Mouse (Mus musculus) inflammation-experienced regulatory T-cells, adult 16 weeks (primary cell): Measurements from ENCODE around the gene Gucy1b2. TPM values are rescaled to one million over a fixed set of nuclear protein-coding genes. Genes with fewer than 3 reads are reported as not detected.

Experiments
- polyA plus RNA-seq: library from polyadenylated mRNA; unstranded; fragments of 100-300 nt; shearing (Covaris generic); gene quantifications from one replicate; pipeline ENCODE4 v1.2.1, GENCODE M21; 2017

Gucy1b2 gene
- not detected for polyA plus RNA-seq

DNA sequence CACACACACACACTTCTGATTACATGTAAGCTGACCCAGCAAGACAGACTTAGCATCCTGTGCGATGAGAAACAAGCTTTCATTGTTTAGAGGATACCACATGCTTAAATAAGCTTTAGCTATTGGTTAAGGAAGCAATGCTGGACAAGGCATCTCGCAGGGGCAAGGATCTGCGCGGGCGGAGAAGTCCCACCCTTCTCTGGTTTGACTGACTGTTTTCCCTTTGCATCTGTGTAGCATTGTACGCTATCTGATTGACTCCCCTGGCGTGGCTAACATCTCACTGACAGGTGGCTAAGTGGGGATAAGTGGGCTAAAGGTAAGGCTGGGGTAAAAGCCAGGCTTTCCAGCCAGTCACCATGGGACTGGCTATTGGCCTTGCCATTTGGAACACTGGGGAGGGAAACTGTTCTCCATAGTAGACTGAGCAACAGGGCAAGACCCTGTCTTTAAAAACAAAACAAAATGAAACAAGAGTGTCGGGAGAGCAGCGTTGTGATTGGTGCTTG, at the start of gene Gucy1b2:
Gene Gucy1b2, minus strand, starts transcription at position 51 of the 509 bp plus-strand sequence.

Other genes starting within 250 kb of the Gucy1b2 start
- gene Rnaseh2b, start 163.7 kb downstream of the Gucy1b2 start, polyA plus RNA-seq = 41.8 TPM
- 0.22 TPM for gene Dleu7, start 163.2 kb downstream of the Gucy1b2 start, polyA plus RNA-seq
- not detected for gene Fam124a, start 99.4 kb upstream of the Gucy1b2 start, polyA plus RNA-seq
- gene Gm4131, start 110.6 kb upstream of the Gucy1b2 start, polyA plus RNA-seq = not detected
- not detected for gene Serpine3, start 207.4 kb upstream of the Gucy1b2 start, polyA plus RNA-seq